Mouse (Mus musculus) heart, adult 2 months (tissue): ENCODE measurements at regions not wholly inside any gene's neighbourhood (a gene's known extent, or its start where the extent isn't known, plus 50 kb on each side); places are given as distances from the start of the nearest gene placed in this dataset.

ENCODE experiments used
- DNase-seq, 2 experiments: peaks; one replicate each; pipeline ENCODE4 v3.0.0; 2021
- H3K27ac ChIP-seq: fragments of 200-600 bp; 2 replicates; pipeline ENCODE4 v1.8.1; 2022
- H3K27me3 ChIP-seq: fragments of 200-500 bp; 2 replicates; pipeline ENCODE4 v1.6.1; 2012; ENCODE audit warnings: mild to moderate bottlenecking, low read length, inconsistent platforms, mixed read lengths; ENCODE audit not compliant: control insufficient read depth, insufficient read depth
- H3K36me3 ChIP-seq: fragments of 200-500 bp; 2 replicates; pipeline ENCODE4 v1.6.1; 2012; ENCODE audit warnings: low read length, inconsistent platforms; ENCODE audit not compliant: control insufficient read depth, insufficient read depth
- H3K4me1 ChIP-seq: fragments of 200-500 bp; 2 replicates; pipeline ENCODE4 v1.6.1; 2011; ENCODE audit warnings: low read length; ENCODE audit not compliant: control insufficient read depth, insufficient read depth
- H3K4me3 ChIP-seq: fragments of 200-600 bp; 2 replicates; pipeline ENCODE4 v1.8.1; 2022
- H3K79me2 ChIP-seq: fragments of 200-500 bp; replicated peaks from 2 replicates; pipeline ENCODE4 v1.6.1; 2012; ENCODE audit warnings: mild to moderate bottlenecking, inconsistent platforms, low read length, moderate library complexity, mixed read lengths; ENCODE audit not compliant: control insufficient read depth, insufficient read depth
- H3K9ac ChIP-seq: fragments of 200-500 bp; 2 replicates; pipeline ENCODE4 v1.6.1; 2012; ENCODE audit warnings: low read depth, mild to moderate bottlenecking, control low read depth, inconsistent platforms, low read length, mixed read lengths
- CTCF ChIP-seq: fragments of 200-600 bp; IDR thresholded peaks from 2 replicates; pipeline ENCODE4 v1.8.1; 2022; ENCODE audit warnings: antibody characterized with exemption, mild to moderate bottlenecking, moderate library complexity
- EP300 ChIP-seq: fragments of 200-500 bp; IDR thresholded peaks from 2 replicates; pipeline ENCODE4 v1.6.1; 2011; ENCODE audit warnings: low read depth, low read length, control low read depth; ENCODE audit not compliant: insufficient read depth
- POLR2A ChIP-seq: fragments of 200-500 bp; IDR thresholded peaks from 2 replicates; pipeline ENCODE4 v1.6.1; 2011; ENCODE audit warnings: mild to moderate bottlenecking, low read depth, low read length, control low read depth; ENCODE audit not compliant: insufficient read depth
- WGBS: fragments of 180-500 bp; shearing (Covaris S2); methylation state at CpG from one replicate; pipeline ENCODE4 v1.1.7; 2018; 5-methylcytosine and 5-hydroxymethylcytosine counted together
- intact Hi-C: fragments of 180-260 bp; cut with DNase I; formaldehyde crosslinking; loops from one replicate; pipeline ENCODE4 v1.15.1; 2025

DNA sequence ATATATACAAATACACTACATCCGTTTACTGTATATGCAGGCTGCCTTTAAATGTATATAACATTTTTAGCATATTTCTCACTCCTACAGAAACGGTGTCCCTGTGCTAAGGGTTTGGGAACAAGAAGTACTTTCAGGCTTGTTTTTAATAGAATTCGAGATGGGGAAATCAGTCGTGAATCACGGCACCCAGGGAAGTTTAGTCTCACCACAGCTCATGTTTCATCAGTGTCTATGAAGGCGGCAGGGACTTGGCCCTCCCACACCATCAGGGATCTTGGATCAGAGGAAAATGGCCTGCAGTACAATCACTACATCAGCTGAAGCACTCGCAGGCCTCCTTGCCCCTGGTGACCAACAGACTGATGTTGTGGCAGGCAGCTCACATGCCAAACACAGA lies 118.7 kb upstream of the Nsun2 start:
- Histone ChIP-seq H3K4me3 (no peak overlapping the region), H3K79me2 (no peaks in the 10 kb centered on the region), H3K27me3 (no peaks in the 10 kb centered on the region), H3K4me1 (no peaks in the 10 kb centered on the region), H3K27ac (no peak overlapping the region), H3K9ac (no peak overlapping the region), H3K36me3 (no peaks in the 10 kb centered on the region)
- WGBS, result 79% methylated on average over 7 of the region's 7 CpGs
- intact Hi-C loops, result no loop called here
- DNase-seq, result no peak
- no peak for TF ChIP-seq EP300
- TF ChIP-seq CTCF, result no peak
- TF ChIP-seq POLR2A, result no peak

GRCm38 (mm10) chr13:69416726-69417125 lies 116.8 kb upstream of the Nsun2 start:
- intact Hi-C loops, result no loop called here
- WGBS, result 77% methylated on average over 2 of the region's 2 CpGs
- H3K27ac ChIP-seq, result no peak overlapping the region
- DNase-seq, result no peak
- no peaks in the 10 kb centered on the region for H3K36me3 ChIP-seq
- no peaks in the 10 kb centered on the region for H3K27me3 ChIP-seq
- H3K4me1 ChIP-seq, result no peaks in the 10 kb centered on the region
- no peak for TF ChIP-seq POLR2A
- TF ChIP-seq EP300, result no peak
- no peak for TF ChIP-seq CTCF
- H3K4me3 ChIP-seq, result no peak overlapping the region
- no peak overlapping the region for H3K9ac ChIP-seq
- H3K79me2 ChIP-seq, result no peaks in the 10 kb centered on the region

DNA sequence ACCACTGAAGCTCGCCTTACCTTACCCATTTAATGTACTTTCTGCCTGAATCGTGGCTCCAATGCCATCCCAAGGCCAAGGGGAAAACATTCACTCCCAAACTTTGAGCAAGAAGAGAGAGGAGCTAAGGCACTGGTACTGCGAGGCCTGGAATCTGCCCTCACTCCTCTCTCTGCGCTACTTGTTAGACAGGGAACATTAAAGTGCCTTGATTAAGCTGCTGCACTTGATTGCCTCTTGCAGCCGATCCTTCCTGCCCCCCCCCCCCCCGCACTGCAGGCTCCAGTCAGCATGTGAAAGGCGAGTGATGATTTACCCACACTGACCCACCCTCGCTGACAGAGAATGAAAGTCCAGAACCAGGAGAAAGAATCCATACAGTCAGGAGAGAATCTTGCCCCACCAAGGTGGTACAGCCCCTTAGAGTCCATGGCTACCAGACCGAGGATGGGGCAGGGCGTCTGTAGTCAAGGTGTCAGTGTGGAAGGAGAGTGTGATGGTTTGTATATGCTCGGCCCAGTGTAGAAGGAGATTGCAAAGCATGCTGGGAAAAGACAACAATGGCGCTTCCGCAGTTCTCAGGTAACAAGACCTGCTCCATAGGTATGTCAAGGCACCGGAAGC lies 115.6 kb upstream of the Nsun2 start:
- no peaks in the 10 kb centered on the region for H3K79me2 ChIP-seq
- WGBS, result 69% methylated on average over 14 of the region's 14 CpGs
- H3K36me3 ChIP-seq, result no peaks in the 10 kb centered on the region
- no peaks in the 10 kb centered on the region for H3K27me3 ChIP-seq
- H3K4me3 ChIP-seq, result no peak overlapping the region
- TF ChIP-seq EP300 (no peak), POLR2A (no peak), CTCF (no peak)
- DNase-seq, result no peak
- intact Hi-C loops, result no loop called here
- H3K27ac ChIP-seq, result no peak overlapping the region
- no peaks in the 10 kb centered on the region for H3K4me1 ChIP-seq
- no peak overlapping the region for H3K9ac ChIP-seq

- H3K27me3 ChIP-seq, result no peaks in the 10 kb centered on the region
- no peaks in the 10 kb centered on the region for H3K4me1 ChIP-seq
- H3K36me3 ChIP-seq, result no peaks in the 10 kb centered on the region
- no peak for TF ChIP-seq EP300
- TF ChIP-seq CTCF, result no peak
- TF ChIP-seq POLR2A, result no peak
- no peak overlapping the region for H3K4me3 ChIP-seq
- WGBS, result 72% methylated on average over 8 of the region's 8 CpGs
- intact Hi-C loops, result no loop called here
- no peak for DNase-seq
- no peak overlapping the region for H3K9ac ChIP-seq
- H3K79me2 ChIP-seq, result no peaks in the 10 kb centered on the region
- H3K27ac ChIP-seq, result no peak overlapping the region
Measured at GRCm38 (mm10) chr13:69420166-69420565, 113.4 kb upstream of the Nsun2 start.

- no peak overlapping the region for H3K4me3 ChIP-seq
- H3K27me3 ChIP-seq, result no peaks in the 10 kb centered on the region
- TF ChIP-seq CTCF (no peak), EP300 (no peak), POLR2A (no peak)
- H3K36me3 ChIP-seq, result no peaks in the 10 kb centered on the region
- H3K4me1 ChIP-seq, result no peaks in the 10 kb centered on the region
- H3K27ac ChIP-seq, result no peak overlapping the region
- no peaks in the 10 kb centered on the region for H3K79me2 ChIP-seq
- no peak overlapping the region for H3K9ac ChIP-seq
- no peak for DNase-seq
- intact Hi-C loops, result no loop called here
Measured at GRCm38 (mm10) chr13:69421966-69422365, 111.6 kb upstream of the Nsun2 start.

GRCm38 (mm10) chr13:69426117-69426516 lies 107.4 kb upstream of the Nsun2 start:
- H3K79me2 ChIP-seq, result no peaks in the 10 kb centered on the region
- no peak overlapping the region for H3K9ac ChIP-seq
- TF ChIP-seq CTCF (no peak), POLR2A (no peak), EP300 (no peak)
- peak; percentile 21 to 33 for DNase-seq
- H3K27me3 ChIP-seq, result no peaks in the 10 kb centered on the region
- no peak overlapping the region for H3K4me3 ChIP-seq
- H3K36me3 ChIP-seq, result no peaks in the 10 kb centered on the region
- no peak overlapping the region for H3K27ac ChIP-seq
- intact Hi-C loops, result no loop called here
- no peaks in the 10 kb centered on the region for H3K4me1 ChIP-seq
- 15% methylated on average over 6 of the region's 6 CpGs for WGBS

DNA sequence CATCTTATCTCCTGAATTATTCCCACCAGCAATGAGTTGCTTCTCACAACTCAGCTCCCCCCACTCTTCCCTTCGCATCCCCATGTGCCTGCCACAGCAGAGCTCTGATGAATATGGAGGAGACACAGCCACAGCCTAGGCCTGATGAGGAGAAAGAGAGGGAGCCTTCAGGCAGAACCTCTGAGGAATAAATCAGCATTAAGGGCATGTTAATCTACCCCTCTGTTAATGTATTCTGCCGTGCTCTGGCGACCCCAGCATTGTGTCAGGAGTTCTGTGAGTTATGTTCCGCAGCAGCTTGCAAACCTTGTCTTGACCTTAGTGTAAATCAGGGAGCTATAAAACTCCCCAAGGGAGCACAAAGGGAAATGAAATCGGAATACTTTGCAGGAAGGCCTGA lies 104.0 kb upstream of the Nsun2 start:
- Histone ChIP-seq H3K27ac (no peak overlapping the region), H3K27me3 (no peaks in the 10 kb centered on the region), H3K79me2 (no peaks in the 10 kb centered on the region), H3K9ac (no peak overlapping the region), H3K4me1 (no peaks in the 10 kb centered on the region), H3K4me3 (no peak overlapping the region), H3K36me3 (no peaks in the 10 kb centered on the region)
- no peak for DNase-seq
- WGBS, result 51% methylated on average over 5 of the region's 5 CpGs
- intact Hi-C loops, result no loop called here
- no peak for TF ChIP-seq EP300
- no peak for TF ChIP-seq POLR2A
- no peak for TF ChIP-seq CTCF
